Mouse (Mus musculus): ENCODE measurements around the gene Gm527. TPM values are rescaled to one million over a fixed set of nuclear protein-coding genes. Genes with fewer than 3 reads are reported as not detected.

Gene Gm527
- polyA plus RNA-seq (2015; fragmentation: Nextera tagmentation; extraction: Ambion mirVana): 2.0 and 3.9 TPM in 2 replicates

- peak within 1 kb of the TSS; percentile 70 for H3K27ac ChIP-seq
These were observed at the start of gene Gm527 for GRCm38 (mm10) chr12:64917578-64918471. Gene Gm527, plus strand, starts transcription at chr12:64917906.

GRCm38 (mm10) chr12:64871103-64871502 is 46.6 kb upstream of the Gm527 start:
- no peak overlapping the region for H3K4me3 ChIP-seq (replicated peaks)
- 62% methylated on average over 4 of the region's 4 CpGs for WGBS
- ATAC-seq (replicated peaks; ENCODE audit: low FRiP score): no peak
- H3K36me3 ChIP-seq: no peaks in the 10 kb centered on the region
- no peaks in the 10 kb centered on the region for H3K9me3 ChIP-seq (replicated peaks)
- no peak overlapping the region for H3K4me2 ChIP-seq
- H3K27ac ChIP-seq: no peak overlapping the region
- no peak overlapping the region for H3K9ac ChIP-seq
- no peaks in the 10 kb centered on the region for H3K27me3 ChIP-seq
- H3K4me1 ChIP-seq: no peaks in the 10 kb centered on the region

More at GRCm38 (mm10) chr12:64917578-64918471, at the start of gene Gm527:
- peak within 1 kb of the TSS; percentile 91 for H3K4me3 ChIP-seq (replicated peaks)
- peak within 1 kb of the TSS; percentile 76 for H3K9ac ChIP-seq
- no peaks in the 10 kb centered on the region for H3K9me3 ChIP-seq (replicated peaks)
- H3K27me3 ChIP-seq: no peaks in the 10 kb centered on the region
- under 1% methylated on average over 43 of the region's 93 CpGs for WGBS
- H3K36me3 ChIP-seq: peaks cover 3% of the 10 kb centered on the region; the same call in 1 of the 2 replicates
- 0 out of 2 replicates have a peak, but pooled peaks cover 5% of the 10 kb centered on the region for H3K4me1 ChIP-seq
- peak; percentile 100 for ATAC-seq (replicated peaks; ENCODE audit: low FRiP score)
- peak within 1 kb of the TSS; percentile 85 for H3K4me2 ChIP-seq

GRCm38 (mm10) chr12:64897060-64897730 is 20.5 kb upstream of the Gm527 start:
- no peaks in the 10 kb centered on the region for H3K9me3 ChIP-seq (replicated peaks)
- H3K4me1 ChIP-seq: peaks cover 2% of the 10 kb centered on the region; the same call in 1 of the 2 replicates
- no peaks in the 10 kb centered on the region for H3K36me3 ChIP-seq
- H3K4me2 ChIP-seq: no peak overlapping the region
- no peak overlapping the region for H3K27ac ChIP-seq
- no peak for ATAC-seq (replicated peaks; ENCODE audit: low FRiP score)
- no peaks in the 10 kb centered on the region for H3K27me3 ChIP-seq
- WGBS: 42% methylated on average over 4 of the region's 4 CpGs
- no peak overlapping the region for H3K9ac ChIP-seq
- H3K4me3 ChIP-seq (replicated peaks): no peak overlapping the region

- H3K27ac ChIP-seq: 0 out of 2 replicates have a peak overlapping the region, but pooled peaks have one; percentile 35
- H3K4me1 ChIP-seq: peaks cover 13% of the 10 kb centered on the region
- 11% methylated on average over 8 of the region's 8 CpGs for WGBS
- peak overlapping the region; percentile 36; the same call in 1 of the 2 replicates for H3K4me2 ChIP-seq
- no peak overlapping the region for H3K9ac ChIP-seq
- H3K9me3 ChIP-seq (replicated peaks): no peaks in the 10 kb centered on the region
- no peaks in the 10 kb centered on the region for H3K27me3 ChIP-seq
- no peaks in the 10 kb centered on the region for H3K36me3 ChIP-seq
- ATAC-seq (replicated peaks; ENCODE audit: low FRiP score): peak; percentile 91
- H3K4me3 ChIP-seq (replicated peaks): no peak overlapping the region
These were observed 15.2 kb upstream of the Gm527 start for GRCm38 (mm10) chr12:64902506-64902905.

DNA sequence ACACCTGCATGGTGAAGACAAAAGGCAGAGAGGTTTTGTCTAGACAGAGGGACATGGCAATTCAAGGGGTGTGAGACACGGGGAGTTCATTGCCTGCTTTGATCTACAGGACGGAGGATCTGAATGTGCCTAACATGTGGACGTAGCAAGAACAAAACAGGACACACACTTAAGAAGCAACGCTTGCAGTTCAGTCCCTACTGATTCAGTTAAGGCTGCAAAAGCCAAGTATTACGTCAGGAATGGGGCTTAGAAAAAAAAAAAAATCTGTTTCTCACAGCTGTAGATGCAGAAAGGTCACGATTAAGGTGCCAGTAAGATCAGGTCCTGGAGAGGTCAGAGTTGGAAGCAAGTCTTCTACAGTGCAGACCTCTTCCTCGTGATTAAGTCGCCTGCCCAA is 14.5 kb upstream of the Gm527 start:
- Histone ChIP-seq H3K9me3 (replicated peaks) (no peaks in the 10 kb centered on the region), H3K27me3 (no peaks in the 10 kb centered on the region), H3K9ac (no peak overlapping the region), H3K27ac (no peak overlapping the region), H3K4me2 (no peak overlapping the region), H3K36me3 (no peaks in the 10 kb centered on the region), H3K4me1 (peaks cover 13% of the 10 kb centered on the region), H3K4me3 (replicated peaks) (no peak overlapping the region)
- peak; percentile 36; the same call in 1 of the 2 replicates for ATAC-seq (replicated peaks; ENCODE audit: low FRiP score)
- WGBS: 42% methylated on average over 8 of the region's 8 CpGs

DNA sequence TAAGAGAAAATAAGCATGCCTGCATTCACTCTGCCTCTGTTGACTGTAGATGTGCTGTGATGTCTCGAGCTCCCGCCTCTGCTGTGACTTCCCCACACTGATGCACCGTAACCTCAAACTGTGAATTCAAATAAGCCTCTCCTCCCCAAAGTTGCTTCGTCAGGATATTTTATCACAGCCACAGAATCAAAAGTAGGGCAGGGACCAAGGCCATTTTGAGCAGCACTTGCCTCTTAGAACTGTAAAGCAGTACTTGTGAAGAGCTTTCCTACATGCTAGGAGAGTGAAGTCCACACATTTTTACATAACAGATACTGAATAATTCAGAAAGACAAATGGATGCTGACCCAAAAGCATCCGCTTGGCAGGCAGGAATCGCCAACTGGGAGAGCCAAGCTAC is 4.7 kb upstream of the Gm527 start:
- Histone ChIP-seq H3K4me1 (no peaks in the 10 kb centered on the region), H3K27ac (no peak overlapping the region), H3K36me3 (no peaks in the 10 kb centered on the region), H3K4me2 (no peak overlapping the region), H3K4me3 (replicated peaks) (no peak overlapping the region), H3K9ac (no peak overlapping the region), H3K27me3 (no peaks in the 10 kb centered on the region), H3K9me3 (replicated peaks) (no peaks in the 10 kb centered on the region)
- WGBS: 77% methylated on average over 6 of the region's 6 CpGs
- no peak for ATAC-seq (replicated peaks; ENCODE audit: low FRiP score)

GRCm38 (mm10) chr12:64916735-64917134 is 971 bp upstream of the Gm527 start:
- Histone ChIP-seq H3K4me2 (no peak overlapping the region), H3K4me3 (replicated peaks) (no peak overlapping the region), H3K36me3 (no peaks in the 10 kb centered on the region), H3K27me3 (no peaks in the 10 kb centered on the region), H3K4me1 (0 out of 2 replicates have a peak, but pooled peaks cover 5% of the 10 kb centered on the region), H3K9me3 (replicated peaks) (no peaks in the 10 kb centered on the region), H3K9ac (no peak overlapping the region), H3K27ac (no peak overlapping the region)
- no peak for ATAC-seq (replicated peaks; ENCODE audit: low FRiP score)

- Histone ChIP-seq H3K4me3 (replicated peaks) (no peak overlapping the region), H3K9ac (no peak overlapping the region), H3K4me1 (no peaks in the 10 kb centered on the region), H3K27ac (no peak overlapping the region), H3K9me3 (replicated peaks) (no peaks in the 10 kb centered on the region), H3K36me3 (0 out of 2 replicates have a peak, but pooled peaks cover 9% of the 10 kb centered on the region), H3K27me3 (no peaks in the 10 kb centered on the region), H3K4me2 (no peak overlapping the region)
- WGBS: 90% methylated on average over 2 of the region's 2 CpGs
- ATAC-seq (replicated peaks; ENCODE audit: low FRiP score): no peak
These were observed 19.8 kb downstream of the Gm527 start for GRCm38 (mm10) chr12:64937493-64937892.

DNA sequence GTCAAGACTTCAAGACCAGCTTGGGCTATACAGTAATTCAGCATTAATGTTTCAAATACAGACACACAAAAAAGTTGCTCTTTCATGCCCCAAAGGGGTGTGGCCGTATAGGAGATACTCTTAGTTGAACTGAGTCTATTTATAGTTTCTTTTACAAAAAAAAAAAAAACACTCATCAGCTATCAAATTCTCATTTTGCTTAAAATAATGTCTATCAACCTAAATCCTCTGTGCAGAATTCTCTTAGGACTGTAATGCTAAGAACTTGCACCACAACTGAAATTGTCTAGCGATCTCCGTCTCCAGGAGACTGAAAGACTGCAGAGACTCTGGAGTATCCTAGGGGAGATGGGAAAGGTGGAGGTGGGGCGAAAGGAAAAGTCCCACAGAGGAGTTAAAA is 46.9 kb downstream of the Gm527 start:
- ATAC-seq (replicated peaks; ENCODE audit: low FRiP score): no peak
- WGBS: 22% methylated on average over 4 of the region's 4 CpGs
- Histone ChIP-seq H3K27me3 (no peaks in the 10 kb centered on the region), H3K9ac (peak overlapping the region; percentile 58), H3K9me3 (replicated peaks) (no peaks in the 10 kb centered on the region), H3K4me2 (peak overlapping the region; percentile 81), H3K4me3 (replicated peaks) (peak overlapping the region; percentile 93), H3K36me3 (no peaks in the 10 kb centered on the region), H3K27ac (peak overlapping the region; percentile 81), H3K4me1 (peaks cover 17% of the 10 kb centered on the region)

- Histone ChIP-seq H3K27ac (peak within 1 kb of the TSS; percentile 93), H3K4me1 (peaks cover 23% of the 10 kb centered on the region), H3K36me3 (no peaks in the 10 kb centered on the region), H3K9me3 (replicated peaks) (no peaks in the 10 kb centered on the region), H3K4me2 (peak within 1 kb of the TSS; percentile 82), H3K9ac (peak within 1 kb of the TSS; percentile 95), H3K4me3 (replicated peaks) (peak within 1 kb of the TSS; percentile 93), H3K27me3 (no peaks in the 10 kb centered on the region)
- peak; percentile 99 for ATAC-seq (replicated peaks; ENCODE audit: low FRiP score)
- under 1% methylated on average over 45 of the region's 45 CpGs for WGBS
These were observed 47.7 kb downstream of the Gm527 start, which contains the start of the genes Klhl28 and Togaram1 for GRCm38 (mm10) chr12:64965124-64966026. Gene Klhl28, minus strand, starts transcription at chr12:64965534. Gene Togaram1, plus strand, starts transcription at chr12:64965804.

DNA sequence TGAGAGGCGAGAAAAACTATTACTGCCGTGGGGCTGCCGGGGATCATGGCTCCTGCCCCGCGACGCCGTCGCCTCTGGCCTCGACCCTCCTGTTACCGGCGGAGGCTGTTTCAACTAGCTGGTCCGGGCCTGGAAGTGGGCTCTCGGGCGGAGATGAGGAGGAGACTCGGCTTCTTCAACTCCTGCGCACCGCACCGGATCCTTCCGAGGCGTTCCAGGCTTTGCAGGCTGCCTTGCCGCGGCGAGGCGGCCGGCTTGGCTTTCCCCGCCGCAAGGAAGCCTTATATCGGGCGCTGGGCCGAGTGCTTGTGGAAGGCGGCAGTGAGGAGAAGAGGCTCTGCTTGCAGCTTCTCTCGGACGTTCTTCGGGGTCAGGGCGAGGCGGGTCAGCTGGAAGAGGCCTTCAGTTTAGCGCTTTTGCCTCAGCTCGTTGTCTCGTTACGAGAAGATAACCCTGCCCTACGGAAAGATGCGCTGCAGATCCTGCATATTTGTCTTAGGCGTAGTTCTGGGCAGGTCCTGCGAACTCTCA is 48.5 kb downstream of the Gm527 start:
- Histone ChIP-seq H3K9me3 (replicated peaks) (no peaks in the 10 kb centered on the region), H3K4me3 (replicated peaks) (peak overlapping the region; percentile 93), H3K4me2 (peak overlapping the region; percentile 82), H3K36me3 (peaks cover 4% of the 10 kb centered on the region; the same call in 1 of the 2 replicates), H3K9ac (peak overlapping the region; percentile 95), H3K27ac (peak overlapping the region; percentile 93), H3K27me3 (no peaks in the 10 kb centered on the region), H3K4me1 (peaks cover 31% of the 10 kb centered on the region)
- WGBS: under 1% methylated on average over 44 of the region's 44 CpGs
- no peak; the same call in 1 of the 2 replicates for ATAC-seq (replicated peaks; ENCODE audit: low FRiP score)
